Mouse (Mus musculus) 416B (cell line): Measurements from ENCODE around the gene Lamc1.

Experiments
- DNase-seq: peaks from one replicate; pipeline ENCODE4 v3.0.0; 2011; ENCODE audit warnings: low read depth

Gene Lamc1

GRCm38 (mm10) chr1:153265066-153265465 is 67.5 kb downstream of the Lamc1 start:
- no peak for DNase-seq

- no peak for DNase-seq
These were observed 72.8 kb downstream of the Lamc1 start for GRCm38 (mm10) chr1:153259752-153260300.

- peak; percentile 16 for DNase-seq
These were observed 79.9 kb downstream of the Lamc1 start for GRCm38 (mm10) chr1:153252540-153253210.

- DNase-seq = no peak
These were observed 80.9 kb downstream of the Lamc1 start for GRCm38 (mm10) chr1:153251590-153252206.

- no peak for DNase-seq
These were observed 91.2 kb downstream of the Lamc1 start for GRCm38 (mm10) chr1:153241346-153241745.

GRCm38 (mm10) chr1:153235576-153235975 is 97.0 kb downstream of the Lamc1 start:
- no peak for DNase-seq

GRCm38 (mm10) chr1:153231681-153232080 is 100.9 kb downstream of the Lamc1 start:
- DNase-seq = no peak

- DNase-seq = no peak
These were observed 104.7 kb downstream of the Lamc1 start for GRCm38 (mm10) chr1:153227916-153228315.

GRCm38 (mm10) chr1:153227096-153227495 is 105.5 kb downstream of the Lamc1 start:
- DNase-seq = no peak

- DNase-seq = no peak
These were observed 106.5 kb downstream of the Lamc1 start for GRCm38 (mm10) chr1:153225786-153226725.

GRCm38 (mm10) chr1:153224331-153224730 is 108.3 kb downstream of the Lamc1 start:
- DNase-seq = peak; percentile 16

- DNase-seq = no peak
These were observed 113.2 kb downstream of the Lamc1 start for GRCm38 (mm10) chr1:153219376-153219775.

- DNase-seq = no peak
These were observed 116.1 kb downstream of the Lamc1 start for GRCm38 (mm10) chr1:153216516-153216915.

GRCm38 (mm10) chr1:153215676-153216075 is 116.9 kb downstream of the Lamc1 start:
- no peak for DNase-seq

GRCm38 (mm10) chr1:153210992-153211391 is 121.6 kb downstream of the Lamc1 start:
- no peak for DNase-seq

GRCm38 (mm10) chr1:153210198-153210597 is 122.4 kb downstream of the Lamc1 start:
- DNase-seq = no peak

- DNase-seq = no peak
These were observed 130.4 kb downstream of the Lamc1 start for GRCm38 (mm10) chr1:153202195-153202594.

- no peak for DNase-seq
These were observed 131.1 kb downstream of the Lamc1 start for GRCm38 (mm10) chr1:153201448-153201847.

- peak; percentile 96 for DNase-seq
These were observed 135.2 kb downstream of the Lamc1 start for GRCm38 (mm10) chr1:153197316-153197850.

GRCm38 (mm10) chr1:153192945-153193344 is 139.6 kb downstream of the Lamc1 start:
- DNase-seq = no peak

GRCm38 (mm10) chr1:153192379-153192778 is 140.2 kb downstream of the Lamc1 start:
- DNase-seq = no peak

GRCm38 (mm10) chr1:153191943-153192329 is 140.7 kb downstream of the Lamc1 start:
- no peak for DNase-seq
